ENCODE assay signal across 8 mouse cellular contexts in the genomic region with DNA sequence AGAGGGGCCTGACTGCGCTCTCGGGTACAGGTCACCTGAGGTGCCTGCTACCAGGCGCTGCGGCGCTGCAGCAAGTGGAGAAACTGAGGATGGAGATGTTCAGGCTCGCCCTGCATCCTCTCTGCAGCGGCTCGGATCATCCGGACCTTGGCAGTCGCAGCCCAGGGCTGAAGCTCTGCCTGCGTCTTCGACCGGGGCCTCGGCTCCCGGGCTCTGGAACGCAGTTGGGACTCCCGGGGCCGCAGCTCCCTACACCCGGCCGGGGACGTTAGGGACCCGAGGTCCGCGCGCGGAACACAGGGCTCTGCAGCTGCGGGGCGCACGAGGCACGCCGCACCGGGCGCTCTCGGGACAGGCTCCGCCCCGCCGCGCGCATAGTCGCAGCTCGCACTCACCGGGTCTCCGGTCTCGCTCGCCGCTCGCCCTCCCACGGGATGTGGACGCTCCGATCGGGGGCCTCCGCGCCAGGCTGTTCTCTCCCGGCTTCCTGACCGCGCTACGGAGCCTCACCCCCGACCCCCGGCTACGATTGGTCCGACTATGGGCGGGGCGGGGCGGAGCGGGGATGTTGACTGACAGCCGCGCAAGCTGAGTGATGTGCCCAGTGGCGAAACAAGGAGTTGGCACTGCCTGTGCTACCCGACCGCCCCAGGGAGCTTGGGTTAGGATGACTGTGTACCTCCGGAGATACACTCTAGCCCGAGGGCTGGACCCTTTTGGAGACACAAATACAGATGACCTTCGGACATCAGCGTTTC. TPM values are rescaled to one million over a fixed set of nuclear protein-coding genes. Genes with fewer than 3 reads are reported as not detected.
A peak's percentile ranks its signal among the peaks of the same experiment; 100 is the strongest.
DNase-seq lines count a peak whose midpoint lies in the region; ATAC-seq and TF ChIP-seq lines count a peak whose summit lies in the region.

A gene (minus strand): TSS at position 393 of the 758 bp plus-strand sequence.

- peak within 1 kb of the TSS; percentile 58 for H3K9ac ChIP-seq in ES-Bruce4 (ENCODE audit: low read depth, poor library complexity, severe bottlenecking)
- peak within 1 kb of the TSS; percentile 79 for H3K9ac ChIP-seq in forebrain, embryonic 13.5 days
- H3K9ac ChIP-seq in neural tube, embryonic 15.5 days (replicated peaks): peak within 1 kb of the TSS; percentile 73

- no peak for TF ChIP-seq EP300 in ES-Bruce4 (IDR thresholded peaks at IDR 0.05; ENCODE audit: insufficient read depth, low read depth, low read length)

- H3K9me3 ChIP-seq in ES-Bruce4 (replicated peaks; ENCODE audit: control insufficient read depth, insufficient read depth, low read length, poor library complexity, severe bottlenecking): no peaks in the 10 kb centered on the region
- no peaks in the 10 kb centered on the region for H3K9me3 ChIP-seq in forebrain, embryonic 13.5 days (replicated peaks)
- no peaks in the 10 kb centered on the region for H3K9me3 ChIP-seq in neural tube, embryonic 15.5 days (replicated peaks)

- peak; percentile 97 for ATAC-seq in forebrain, embryonic 13.5 days
- ATAC-seq in neural tube, embryonic 15.5 days (ENCODE audit: low FRiP score): peak; percentile 97

- 0% methylated on average over 61 of the region's 74 CpGs for WGBS in forebrain, embryonic 13.5 days
- under 1% methylated on average over 69 of the region's 74 CpGs for WGBS in neural tube, embryonic 15.5 days

- peak within 1 kb of the TSS; percentile 78 for H3K27ac ChIP-seq in ES-Bruce4 (ENCODE audit: insufficient read depth, low read length)
- H3K27ac ChIP-seq in forebrain, embryonic 13.5 days: peak within 1 kb of the TSS; percentile 82
- H3K27ac ChIP-seq in neural tube, embryonic 15.5 days (replicated peaks): peak within 1 kb of the TSS; percentile 83

- no peaks in the 10 kb centered on the region for H3K27me3 ChIP-seq in ES-Bruce4 (ENCODE audit: control insufficient read depth, insufficient read depth, low read length, poor library complexity, severe bottlenecking)
- no peaks in the 10 kb centered on the region for H3K27me3 ChIP-seq in forebrain, embryonic 13.5 days
- H3K27me3 ChIP-seq in neural tube, embryonic 15.5 days (replicated peaks): no peaks in the 10 kb centered on the region

- H3K4me3 ChIP-seq in ES-Bruce4 (ENCODE audit: low read depth, low read length): peak within 1 kb of the TSS; percentile 80
- H3K4me3 ChIP-seq in forebrain, embryonic 13.5 days: peak within 1 kb of the TSS; percentile 74
- H3K4me3 ChIP-seq in neural tube, embryonic 15.5 days (replicated peaks): peak within 1 kb of the TSS; percentile 66

- TF ChIP-seq POLR2A in ES-Bruce4 (IDR thresholded peaks at IDR 0.05; ENCODE audit: insufficient read depth, low read length): peak; percentile 34

- TF ChIP-seq CTCF in ES-Bruce4 (IDR thresholded peaks at IDR 0.05; ENCODE audit: low read depth, low read length): no peak

- no peaks in the 10 kb centered on the region for H3K4me1 ChIP-seq in ES-Bruce4 (ENCODE audit: control insufficient read depth, insufficient read depth, low read length)
- H3K4me1 ChIP-seq in forebrain, embryonic 13.5 days: peaks cover 18% of the 10 kb centered on the region
- peaks cover 21% of the 10 kb centered on the region for H3K4me1 ChIP-seq in neural tube, embryonic 15.5 days

- H3K4me2 ChIP-seq in forebrain, embryonic 13.5 days: peak within 1 kb of the TSS; percentile 79
- H3K4me2 ChIP-seq in neural tube, embryonic 15.5 days: peak within 1 kb of the TSS; percentile 81

- DNase-seq in c-Kit-positive CD71-positive TER-119-positive erythroid progenitor cells, embryonic 14.5 days (ENCODE audit: low spot score): peak; percentile 73
- peak; percentile 82 to 83 for DNase-seq in heart, postnatal 14 days
- peak; percentile 92 for DNase-seq in layer of hippocampus, adult 11-12 months (ENCODE audit: low spot score)
- peak; percentile 87 to 90 for DNase-seq in lung, adult 18-20 months
- peak; percentile 80 for DNase-seq in testis, postnatal 14 days (ENCODE audit: low spot score)

- intact Hi-C loops in heart, postnatal 14 days (cut with DNase I): no loop called here

- H3K36me3 ChIP-seq in ES-Bruce4 (ENCODE audit: control insufficient read depth, insufficient read depth, low read length, poor library complexity, severe bottlenecking): peaks cover 2% of the 10 kb centered on the region; the same call in 1 of the 2 replicates
- 0 out of 2 replicates have a peak, but pooled peaks cover 4% of the 10 kb centered on the region for H3K36me3 ChIP-seq in forebrain, embryonic 13.5 days (ENCODE audit: poor library complexity, severe bottlenecking)
- H3K36me3 ChIP-seq in neural tube, embryonic 15.5 days: no peaks in the 10 kb centered on the region

RNA-seq across cellular contexts. Expression of the gene that starts here (rescaled TPM):
- 4.3 and 4.5 TPM in 2 replicates for polyA plus RNA-seq in ES-Bruce4 (2011; ENCODE audit: insufficient read depth, insufficient read length, low read depth, missing spikeins)
- polyA plus RNA-seq in forebrain, embryonic 13.5 days (2015; fragmentation: Nextera tagmentation; extraction: Ambion mirVana): 1.1 and 1.2 TPM in 2 replicates
- under 1 TPM; 0.45 to 0.54 TPM for total RNA-seq in heart, postnatal 14 days (2021)
- 1.4 and 1.7 TPM in 2 replicates for polyA plus RNA-seq in neural tube, embryonic 15.5 days (2015; fragmentation: Nextera tagmentation; extraction: Ambion mirVana)

Comparison
In these comparisons a context has a peak if more than half of its experiments do, and no peak if none do; other contexts are left out.
1. Peak in every context shown above with its lines: DNase-seq, ATAC-seq, H3K4me3 ChIP-seq and H3K27ac ChIP-seq.
2. Peak in DNase-seq in heart, postnatal 14 days; RNA of the gene not detected or under 1 TPM.